Mouse (Mus musculus) layer of hippocampus, adult 2 months (tissue): ENCODE measurements around the gene Ptprb. TPM values are rescaled to one million over a fixed set of nuclear protein-coding genes. Genes with fewer than 3 reads are reported as not detected.

ENCODE experiments used
- DNase-seq, 2 experiments: peaks; one replicate each; pipeline ENCODE4 v3.0.0; 2022; ENCODE audit warnings: low spot score in 2 of 2
- H3K27ac ChIP-seq: fragments of 200-600 bp; 2 replicates; pipeline ENCODE4 v1.8.1; 2022
- H3K4me3 ChIP-seq: fragments of 200-600 bp; 2 replicates; pipeline ENCODE4 v1.8.1; 2022; ENCODE audit warnings: mild to moderate bottlenecking
- CTCF ChIP-seq: fragments of 200-600 bp; conservative IDR thresholded peaks from 2 replicates; pipeline ENCODE4 v1.8.1; 2022; ENCODE audit warnings: antibody characterized with exemption, mild to moderate bottlenecking, moderate library complexity
- total RNA-seq, 2 experiments: library from RNA; stranded (reverse); gene quantifications; 2 replicates each; pipeline ENCODE4 v1.2.3; 2021

Gene Ptprb
- total RNA-seq, 2 experiments from 2014 or later: 15.0 to 19.7 TPM

GRCm38 (mm10) chr10:116420976-116421375 lies 145.7 kb downstream of the Ptprb start:
- H3K27ac ChIP-seq: no peak overlapping the region
- no peak for DNase-seq
- H3K4me3 ChIP-seq: no peak overlapping the region
- no peak for TF ChIP-seq CTCF

DNA sequence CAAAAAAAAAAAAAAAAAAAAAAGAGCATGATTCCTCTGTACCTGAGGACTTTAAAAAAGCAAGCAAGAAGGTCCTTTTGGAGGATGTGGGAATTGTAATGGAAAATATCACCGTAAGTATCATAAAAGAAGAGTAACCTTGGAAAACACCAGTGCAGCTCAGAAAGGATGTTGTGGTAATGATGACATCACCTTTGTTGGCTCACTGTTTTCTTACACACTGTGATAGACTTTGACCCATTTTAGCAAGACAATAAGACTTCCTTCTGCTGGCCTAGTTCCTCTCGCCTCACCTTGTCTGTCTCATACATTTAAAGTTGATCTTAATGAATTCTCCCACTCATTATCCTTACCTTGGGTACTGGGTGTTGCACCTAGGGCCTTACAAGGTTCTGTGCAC lies 147.2 kb downstream of the Ptprb start:
- no peak for TF ChIP-seq CTCF
- DNase-seq: no peak
- Histone ChIP-seq H3K27ac (no peak overlapping the region), H3K4me3 (no peak overlapping the region)

DNA sequence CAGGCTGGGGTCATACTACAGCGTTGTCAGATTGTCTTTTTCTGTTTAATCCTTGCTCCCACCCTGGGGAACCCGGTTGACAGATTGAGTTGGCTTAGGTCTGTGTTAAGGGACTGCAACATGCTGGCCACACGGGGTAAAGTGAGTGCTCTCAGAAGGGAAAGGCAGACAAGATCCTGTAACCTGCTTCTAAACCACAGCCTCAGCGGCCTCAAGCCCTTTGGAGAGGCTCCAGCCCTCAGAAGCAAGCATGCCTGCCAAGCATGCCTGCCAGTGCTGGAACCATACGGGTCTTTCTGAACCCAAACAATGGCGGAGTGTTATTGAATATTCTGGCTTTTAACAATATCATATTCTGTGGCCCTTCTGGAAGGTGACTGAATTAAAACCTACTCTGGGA lies 149.6 kb downstream of the Ptprb start:
- DNase-seq: no peak
- H3K4me3 ChIP-seq: no peak overlapping the region
- no peak overlapping the region for H3K27ac ChIP-seq
- TF ChIP-seq CTCF: no peak

GRCm38 (mm10) chr10:116426176-116426575 lies 150.9 kb downstream of the Ptprb start:
- TF ChIP-seq CTCF: no peak
- no peak for DNase-seq
- H3K4me3 ChIP-seq: no peak overlapping the region

DNA sequence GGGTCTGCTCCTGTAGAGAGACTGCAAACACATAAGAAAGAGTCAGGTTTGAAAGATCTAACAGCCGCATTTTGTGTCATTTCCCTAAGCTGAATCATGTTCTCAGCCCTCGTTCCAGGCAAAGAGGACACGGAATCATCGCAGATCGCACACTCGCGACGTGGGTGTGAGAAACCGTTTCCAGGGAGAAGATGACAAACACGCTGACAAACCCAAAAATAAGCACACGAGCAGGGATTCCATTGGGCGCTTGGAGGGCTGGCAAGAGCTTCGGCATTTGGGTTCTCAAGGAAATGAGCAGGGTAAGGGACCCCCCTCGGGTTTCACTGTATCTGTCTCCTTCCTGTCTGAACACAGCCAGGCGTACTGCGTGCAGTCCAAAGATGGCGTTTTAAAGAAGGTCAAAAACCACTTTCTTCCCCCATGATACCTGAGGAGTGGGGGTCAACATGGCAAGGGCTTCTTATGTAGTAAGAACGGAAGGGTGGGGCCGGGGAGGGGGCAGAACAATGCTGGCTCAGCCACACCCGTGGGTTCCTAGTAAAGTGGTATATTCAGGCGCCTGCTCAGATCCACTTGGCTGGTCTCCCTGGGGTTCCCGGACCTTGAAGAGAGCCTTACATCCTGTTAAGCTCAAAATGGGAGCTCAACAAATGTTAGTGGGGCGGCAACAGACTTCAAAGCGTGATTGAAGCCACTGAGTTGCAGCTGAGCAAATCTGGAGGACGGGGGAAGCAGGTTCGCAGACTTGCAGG lies 152.9 kb downstream of the Ptprb start:
- Histone ChIP-seq H3K4me3 (peak overlapping the region; percentile 17; the same call in 1 of the 2 replicates), H3K27ac (peak overlapping the region; percentile 87)
- peak; percentile 76 to 82 for DNase-seq

More at GRCm38 (mm10) chr10:116426176-116426575, 150.9 kb downstream of the Ptprb start:
- H3K27ac ChIP-seq: no peak overlapping the region

DNA sequence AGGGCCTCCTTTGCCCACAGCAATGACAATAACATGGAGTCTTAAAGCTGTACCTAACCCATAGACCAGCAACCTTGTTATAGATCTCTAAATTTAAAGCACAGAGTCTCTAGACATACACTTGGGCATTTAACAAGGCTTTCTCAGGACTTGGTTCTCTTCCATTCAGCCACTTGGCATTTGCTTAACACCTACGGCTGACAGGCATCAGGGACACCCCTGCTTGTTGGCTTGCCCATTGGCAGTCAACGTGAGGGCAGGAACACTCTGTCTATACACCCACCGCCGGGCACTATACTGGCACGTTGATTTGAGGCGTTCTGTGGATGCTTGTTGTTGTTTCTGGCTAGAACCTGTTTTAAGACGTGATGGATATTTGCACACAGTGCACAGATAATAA lies 157.1 kb downstream of the Ptprb start:
- no peak for DNase-seq
- no peak for TF ChIP-seq CTCF
- H3K27ac ChIP-seq: no peak overlapping the region
- no peak overlapping the region for H3K4me3 ChIP-seq

More for the DNA sequence above, 152.9 kb downstream of the Ptprb start:
- TF ChIP-seq CTCF: no peak

DNA sequence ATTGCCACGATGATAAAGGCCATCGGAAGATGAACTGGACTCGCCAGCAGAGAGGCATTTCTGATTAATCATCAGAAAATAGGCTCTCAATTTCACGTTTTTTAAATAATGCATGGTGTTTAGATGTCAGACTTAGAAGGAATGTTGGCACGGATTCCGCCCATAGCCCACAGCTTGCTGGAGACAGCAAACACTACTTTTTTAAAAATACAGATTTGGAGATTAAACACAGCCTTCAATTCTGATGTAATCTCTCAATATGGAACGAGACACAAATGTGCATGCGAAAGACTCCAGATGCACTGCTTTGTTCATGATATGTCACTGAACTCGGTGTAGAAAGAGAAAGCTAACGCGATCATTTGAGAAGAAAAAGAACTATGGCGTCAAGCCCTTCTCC lies 160.1 kb downstream of the Ptprb start:
- peak in 1 of 2 experiments; percentile 37 for DNase-seq
- Histone ChIP-seq H3K27ac (peak overlapping the region; percentile 32; the same call in 1 of the 2 replicates), H3K4me3 (no peak overlapping the region)
- TF ChIP-seq CTCF: no peak

Other genes starting within 250 kb of the Ptprb start
- gene 4933416C03Rik, start 161.6 kb upstream of the Ptprb start, total RNA-seq: not detected
- 10 to 100 TPM; 73.2 to 78.4 TPM for gene Kcnmb4, start 198.4 kb downstream of the Ptprb start, total RNA-seq